Mouse (Mus musculus) adrenal gland, postnatal 4 days (tissue): Measurements from ENCODE around the gene Il12a. TPM values are rescaled to one million over a fixed set of nuclear protein-coding genes. Genes with fewer than 3 reads are reported as not detected.
A peak's percentile ranks its signal among the peaks of the same experiment; 100 is the strongest.
"Not testable (repeated sequence)": the region's sequence is repeated elsewhere in the genome, so short reads cannot be mapped to it uniquely, and the experiment has no call there.

Experiments used
- DNase-seq, 2 experiments: peaks; one replicate each; pipeline ENCODE4 v3.0.0; 2021 to 2022; ENCODE audit warnings: low spot score in 2 of 2, mixed read lengths in 2 of 2
- total RNA-seq, 2 experiments: library from RNA; stranded (reverse); gene quantifications; 2 replicates each; pipeline ENCODE4 v1.2.3; 2021

Il12a gene
- total RNA-seq, 2 experiments from 2014 or later, result 0.45 to 0.48 TPM

DNA sequence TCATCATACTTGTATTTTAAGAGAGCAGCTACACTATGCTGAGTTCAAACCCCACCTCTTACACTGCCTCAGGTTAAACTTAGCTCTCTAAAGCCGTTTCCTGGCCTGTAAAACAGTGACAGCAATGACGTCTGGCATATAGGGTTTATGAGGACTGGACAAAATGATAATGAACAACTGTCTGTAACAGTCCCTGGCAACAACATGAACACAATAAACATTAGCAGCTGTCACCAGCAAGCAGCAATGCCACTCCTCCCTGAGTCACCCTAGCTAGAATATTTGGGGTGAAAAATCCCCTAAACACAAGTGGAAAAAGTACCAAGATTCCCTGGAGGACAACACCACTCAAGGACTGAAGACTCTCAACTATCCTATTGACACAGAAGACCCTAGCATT is 6.9 kb upstream of the Il12a start:
- no peak for DNase-seq

DNA sequence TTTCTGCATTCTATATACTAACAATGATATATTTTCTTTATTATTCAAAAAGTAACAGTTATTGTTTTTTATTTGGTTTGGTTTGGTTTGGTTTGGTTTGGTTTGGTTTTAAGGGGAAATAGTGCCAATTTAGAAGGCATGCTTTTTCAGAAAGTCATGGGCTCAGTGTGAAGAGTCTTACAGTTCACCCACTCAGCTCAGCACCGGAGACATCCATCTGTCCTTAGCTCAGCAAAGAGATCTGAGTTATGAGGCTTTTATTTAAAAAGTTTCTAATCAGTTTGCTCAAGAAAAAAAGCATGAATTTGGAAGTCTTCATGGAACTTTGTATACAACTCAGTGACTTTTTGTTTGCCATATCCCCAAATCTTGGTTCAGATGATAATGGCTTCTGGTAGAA is 6.2 kb upstream of the Il12a start:
- no peak for DNase-seq

DNA sequence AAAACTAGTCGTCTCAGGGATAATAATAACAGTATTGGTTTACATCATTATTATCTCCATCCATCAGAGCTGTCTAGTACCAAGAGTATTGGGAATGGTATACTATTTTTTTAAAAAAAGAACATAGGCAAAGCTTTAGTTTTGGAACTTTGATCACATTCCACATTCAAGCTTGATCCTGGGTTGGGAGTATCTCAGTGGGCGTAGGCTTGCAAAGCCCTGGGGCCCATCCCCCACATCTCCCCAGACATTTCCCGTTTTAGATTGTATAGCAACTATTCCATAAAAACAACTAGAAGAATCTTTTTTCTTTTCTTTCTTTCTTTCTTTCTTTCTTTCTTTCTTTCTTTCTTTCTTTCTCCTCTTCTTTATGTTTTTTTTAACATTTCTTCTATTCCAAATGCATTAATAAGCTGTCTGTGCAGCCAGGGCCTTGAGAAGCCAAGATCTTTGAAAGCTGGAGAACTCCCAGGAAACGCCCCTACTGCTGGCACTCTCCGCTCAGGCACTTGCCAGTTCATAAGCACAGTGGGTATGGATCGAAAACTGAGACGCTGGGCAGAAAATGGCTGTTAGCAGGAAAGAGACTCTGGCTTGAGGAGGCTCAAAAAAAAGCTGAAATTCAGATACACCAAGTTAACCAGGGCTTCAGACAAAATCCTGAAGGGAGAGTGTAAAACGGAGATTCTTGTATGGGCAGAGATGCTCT is 3.4 kb upstream of the Il12a start:
- DNase-seq, result no peak

DNA sequence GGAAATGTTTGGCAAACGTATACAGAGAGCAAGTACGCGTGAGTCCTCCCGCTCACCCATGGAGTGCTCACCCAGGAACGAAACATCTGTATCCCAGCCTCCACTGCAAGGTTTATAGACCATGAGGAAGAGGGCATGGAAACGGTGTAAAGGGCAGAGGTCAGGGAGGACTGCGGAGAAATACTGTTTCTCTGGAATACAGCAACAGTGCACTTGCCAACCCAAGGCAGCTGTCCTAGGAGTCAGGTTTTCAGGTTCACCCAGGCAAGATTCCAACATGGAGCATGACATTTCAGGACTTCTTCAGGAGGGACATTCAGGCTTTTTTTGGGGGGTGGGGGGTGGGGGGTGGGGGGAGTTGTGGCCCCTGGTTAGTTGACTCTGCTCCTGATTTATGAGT is 1.1 kb upstream of the Il12a start:
- DNase-seq, result no peak

DNA sequence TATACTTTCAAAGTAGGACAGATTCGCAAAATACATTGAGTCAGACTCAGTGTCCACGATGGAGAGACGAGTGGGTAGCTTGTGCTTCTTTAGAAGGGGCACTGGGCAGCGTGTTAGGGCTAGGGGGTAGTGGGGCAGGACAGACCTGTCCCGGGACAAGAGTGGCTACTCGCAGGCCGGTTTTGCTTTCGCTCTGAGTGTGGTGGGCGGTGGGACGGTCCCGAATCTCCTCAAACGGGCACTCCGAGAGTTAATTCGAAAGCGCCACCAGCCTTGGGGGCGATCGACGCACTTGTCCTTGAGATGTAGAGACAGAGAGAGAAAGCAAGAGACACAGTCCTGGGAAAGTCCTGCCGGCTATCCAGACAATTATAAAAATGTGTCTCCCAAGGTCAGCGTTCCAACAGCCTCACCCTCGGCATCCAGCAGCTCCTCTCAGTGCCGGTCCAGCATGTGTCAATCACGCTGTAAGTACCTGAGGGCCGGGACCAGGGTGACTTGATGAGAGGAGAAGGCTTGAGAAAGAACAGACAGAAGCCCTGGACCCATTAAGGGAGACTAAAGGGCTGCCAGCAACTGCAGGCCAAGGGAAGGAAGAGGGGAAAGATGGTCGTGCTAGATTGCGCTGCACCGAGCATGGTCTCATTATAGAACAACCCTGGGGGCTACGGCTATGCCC is 795 bp downstream of the Il12a start:
- no peak for DNase-seq

DNA sequence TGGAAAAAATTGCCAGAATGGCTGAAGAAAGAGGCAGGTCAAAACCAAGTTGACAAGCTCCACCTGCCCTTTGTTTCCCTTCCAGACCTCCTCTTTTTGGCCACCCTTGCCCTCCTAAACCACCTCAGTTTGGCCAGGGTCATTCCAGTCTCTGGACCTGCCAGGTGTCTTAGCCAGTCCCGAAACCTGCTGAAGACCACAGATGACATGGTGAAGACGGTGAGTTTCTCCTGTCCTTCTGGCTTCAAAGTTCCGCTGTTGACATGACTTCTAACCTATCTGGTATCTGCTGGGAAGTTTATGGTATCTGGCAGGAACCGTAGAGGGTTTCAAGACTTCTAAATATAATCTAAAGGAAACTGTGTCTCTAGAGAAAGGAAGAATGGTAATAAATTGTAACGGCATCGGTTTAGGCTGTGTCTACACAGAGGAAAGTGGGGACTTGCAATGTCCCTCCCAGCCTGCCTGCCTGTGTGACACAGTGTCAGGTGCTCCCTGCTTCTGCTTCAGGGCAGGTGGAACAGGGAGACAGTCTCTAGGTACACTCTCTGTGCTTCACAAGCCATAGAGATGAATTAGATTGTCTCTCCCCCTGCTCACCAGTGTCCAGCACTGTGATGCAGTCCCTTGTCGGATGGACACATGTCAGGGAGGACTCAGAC is 1.6 kb downstream of the Il12a start:
- no peak for DNase-seq

DNA sequence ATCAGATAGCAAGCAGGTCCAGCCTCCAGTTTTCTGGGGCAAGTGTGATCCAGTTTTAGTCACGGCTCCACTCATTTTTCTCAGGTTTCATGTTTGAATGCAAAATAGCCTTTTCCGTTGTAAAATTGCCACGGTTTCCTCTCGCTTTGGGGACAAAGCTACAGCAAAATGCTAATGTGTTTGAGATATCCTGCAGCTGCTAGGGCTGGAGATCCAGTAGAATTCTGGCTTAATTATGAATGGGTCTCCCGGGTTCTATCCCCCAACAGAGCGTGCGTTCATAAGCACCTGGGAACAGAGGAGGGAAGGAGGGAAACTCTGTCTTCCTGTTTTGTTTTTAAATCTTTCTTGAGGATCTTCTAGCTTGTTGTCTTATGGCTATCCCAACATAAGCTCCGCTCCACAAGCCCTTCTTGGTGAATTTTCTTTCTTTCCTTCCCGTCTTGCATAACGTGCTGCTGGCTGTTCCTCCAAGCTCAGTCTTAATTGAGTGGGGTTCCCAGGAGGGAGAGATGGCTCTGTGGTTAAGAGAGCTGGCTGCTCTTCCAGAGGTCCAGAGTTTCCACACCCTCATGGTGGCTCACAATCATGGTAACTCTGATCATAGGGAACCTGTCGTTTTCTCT is 2.3 kb downstream of the Il12a start:
- no peak for DNase-seq

DNA sequence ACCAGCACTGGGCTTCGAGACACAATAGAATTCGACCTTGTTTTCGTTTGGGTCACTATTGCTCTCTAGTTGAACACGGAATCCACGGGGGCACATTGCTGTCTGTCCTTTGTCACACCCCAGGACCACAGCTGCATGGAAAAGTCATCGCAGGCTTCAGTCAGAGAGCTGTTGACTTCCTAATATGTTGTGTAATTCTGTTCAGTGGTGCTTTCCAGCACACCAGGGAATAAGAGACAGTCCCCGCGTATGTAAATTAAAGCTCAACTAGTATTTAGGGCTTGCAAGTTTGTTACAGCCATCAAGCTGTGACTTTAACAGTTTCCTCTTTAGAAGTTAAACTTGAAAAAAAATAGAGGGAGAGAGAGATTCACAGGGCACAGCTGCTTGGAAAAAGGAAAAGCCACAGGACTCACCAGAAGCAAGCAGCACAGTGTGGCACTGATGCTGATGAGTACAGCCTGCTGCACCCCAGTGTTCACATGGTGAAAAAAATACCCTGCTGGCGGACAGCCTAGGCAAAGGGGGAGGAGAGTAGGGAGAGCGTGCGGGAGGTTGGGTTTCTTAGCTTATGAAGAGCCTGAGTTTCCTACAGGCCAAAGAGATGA is 3.1 kb downstream of the Il12a start:
- no peak for DNase-seq

DNA sequence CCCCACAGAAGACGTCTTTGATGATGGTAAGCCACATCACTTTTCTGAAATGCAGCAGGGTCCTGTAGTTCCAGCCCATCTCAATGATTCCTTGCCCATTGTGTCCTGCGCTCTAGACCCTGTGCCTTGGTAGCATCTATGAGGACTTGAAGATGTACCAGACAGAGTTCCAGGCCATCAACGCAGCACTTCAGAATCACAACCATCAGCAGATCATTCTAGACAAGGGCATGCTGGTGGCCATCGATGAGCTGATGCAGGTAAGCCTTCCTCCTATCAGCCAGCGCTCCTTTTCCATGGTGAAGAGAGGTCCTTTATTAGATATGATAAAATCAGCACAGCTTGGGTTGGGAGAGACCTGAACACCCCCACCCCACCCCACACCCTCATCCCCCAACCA is 4.9 kb downstream of the Il12a start:
- DNase-seq, result no peak

DNA sequence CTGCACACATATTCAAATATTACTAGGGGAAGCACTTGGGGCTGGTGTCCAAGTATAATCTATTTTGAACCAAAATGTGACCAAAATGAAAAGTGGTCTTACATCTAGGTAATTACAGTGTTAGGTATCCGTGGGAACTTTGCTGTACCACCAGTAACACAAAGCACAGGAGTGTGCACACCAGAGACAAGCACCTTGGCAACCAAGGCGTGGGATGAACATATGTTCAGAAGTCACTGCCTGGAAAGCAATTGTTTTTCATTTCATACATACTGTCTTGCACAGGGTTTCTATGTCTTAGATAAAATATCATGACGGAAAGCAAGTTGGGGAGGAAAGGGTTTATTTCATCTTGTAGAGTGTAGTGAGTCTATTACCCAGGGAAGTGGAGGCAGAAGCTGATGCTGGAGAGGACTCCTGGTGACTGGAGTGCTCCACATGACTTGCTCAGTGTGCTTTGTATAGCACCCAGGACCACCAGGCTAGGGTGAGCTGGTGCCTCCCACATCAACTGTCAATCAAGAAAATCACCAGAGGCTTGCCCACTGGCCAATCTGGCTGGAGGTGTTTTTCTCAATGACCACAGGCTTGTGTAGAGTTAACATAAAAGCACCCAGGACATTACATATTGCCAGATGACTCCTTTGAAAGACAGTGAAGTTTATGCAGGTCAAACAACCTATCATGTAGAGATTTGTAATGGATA is 6.2 kb downstream of the Il12a start:
- DNase-seq, result no peak

DNA sequence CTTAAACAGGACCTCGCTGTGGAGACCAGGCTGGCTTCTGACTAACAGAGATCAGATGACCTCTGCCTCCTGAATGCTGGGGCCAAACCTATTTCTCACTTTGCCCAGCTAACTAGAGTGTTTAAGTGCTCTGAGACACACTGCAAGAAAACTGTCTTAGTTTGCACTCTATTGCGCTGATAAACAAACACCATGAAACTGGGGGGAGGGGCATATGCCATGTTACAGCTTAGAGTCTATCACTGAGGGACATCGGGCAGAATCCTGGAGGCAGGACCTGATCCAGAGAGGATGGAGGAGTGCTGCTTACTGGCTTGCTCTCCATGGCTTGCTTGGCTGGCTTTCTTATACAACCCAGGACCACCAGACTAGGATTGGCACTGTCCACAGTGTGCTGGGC is 8.2 kb downstream of the Il12a start:
- DNase-seq, result no peak

DNA sequence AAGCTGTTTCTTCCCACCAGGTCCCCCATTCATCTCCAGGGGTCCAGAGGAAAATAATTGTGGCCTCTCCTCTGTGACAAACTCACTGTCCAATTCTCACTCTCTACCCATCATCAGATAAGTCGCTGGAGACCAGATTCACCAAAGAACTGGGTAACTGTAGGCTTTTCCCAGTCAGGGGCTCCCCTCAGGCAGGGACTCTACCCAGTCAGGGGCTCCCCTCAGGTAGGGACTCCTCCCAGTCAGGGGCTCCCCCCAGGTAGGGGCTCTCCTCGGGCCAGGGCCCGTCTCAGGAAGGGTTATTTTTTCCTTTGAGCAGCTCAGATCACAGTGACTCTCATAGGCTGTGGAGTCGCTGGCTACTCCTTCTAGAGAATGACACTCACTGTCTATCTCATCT is 9.6 kb downstream of the Il12a start:
- no peak for DNase-seq

DNA sequence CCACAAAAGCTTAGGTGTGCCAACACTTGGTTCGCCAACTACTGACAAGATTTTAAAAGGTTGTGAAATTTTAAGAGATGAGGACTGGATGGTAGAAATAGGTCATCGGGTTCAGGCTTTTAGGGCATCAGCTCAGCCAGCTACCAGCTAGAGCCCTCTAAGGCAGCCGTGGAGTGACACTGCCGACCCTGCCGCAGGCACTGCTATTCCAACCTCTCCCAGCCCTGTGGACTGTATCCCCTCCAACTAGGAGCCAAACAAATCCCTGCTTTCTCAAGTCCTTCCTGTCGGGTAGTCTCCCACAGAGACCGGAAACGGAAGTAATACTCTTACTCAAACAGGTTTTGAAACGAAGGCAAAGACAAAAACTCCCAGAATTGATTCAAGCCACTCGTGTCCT is 15.9 kb downstream of the Il12a start:
- no peak for DNase-seq

DNA sequence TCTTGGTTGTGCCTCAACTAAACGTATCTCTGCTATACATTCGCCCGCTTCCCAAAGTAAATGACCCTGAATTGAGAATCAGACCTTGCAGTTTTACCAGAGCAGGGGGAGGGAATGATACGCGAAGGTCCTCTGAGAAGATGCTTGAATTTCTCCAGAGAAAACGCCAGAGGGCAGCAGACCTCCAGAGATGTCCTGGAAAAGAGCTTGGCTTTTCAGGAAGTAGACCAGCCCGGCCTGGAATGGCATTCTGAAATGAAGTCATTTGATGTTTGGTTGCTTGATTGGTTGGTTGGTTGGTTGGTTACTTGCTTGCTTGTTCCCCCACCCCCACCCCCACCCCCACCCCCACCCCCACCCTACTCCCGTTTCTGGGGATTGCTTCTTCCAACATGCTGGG is 17.8 kb downstream of the Il12a start:
- no peak for DNase-seq

DNA sequence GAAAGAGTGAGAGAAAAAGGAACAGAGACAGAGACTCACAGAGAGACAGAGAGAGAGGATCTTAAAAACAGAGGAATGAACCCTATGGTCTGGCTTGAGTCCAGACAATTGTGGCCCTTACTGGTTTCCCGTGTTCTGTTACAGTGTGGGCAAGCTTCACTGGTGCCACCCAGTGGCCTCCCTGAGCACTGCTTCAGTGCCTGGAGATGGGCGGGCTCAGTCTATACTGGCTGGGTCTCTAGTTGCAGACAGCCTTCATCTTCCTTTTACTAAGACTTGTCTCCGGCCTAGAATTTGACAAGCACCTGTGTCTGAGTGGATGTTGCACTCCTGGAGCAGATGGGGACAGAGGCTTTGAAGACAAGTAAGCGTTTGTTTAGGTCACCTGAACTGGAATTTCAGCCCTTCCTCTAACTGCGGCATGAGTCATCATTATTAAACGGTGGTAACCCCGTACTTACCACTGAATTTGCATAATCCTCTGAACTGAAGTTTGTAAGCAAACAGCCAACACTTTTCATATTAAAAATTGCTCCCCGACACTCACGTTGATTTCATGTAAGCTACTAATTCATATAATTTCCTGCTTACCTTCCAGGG is 18.9 kb downstream of the Il12a start:
- peak in 1 of 2 experiments; percentile 36 for DNase-seq

DNA sequence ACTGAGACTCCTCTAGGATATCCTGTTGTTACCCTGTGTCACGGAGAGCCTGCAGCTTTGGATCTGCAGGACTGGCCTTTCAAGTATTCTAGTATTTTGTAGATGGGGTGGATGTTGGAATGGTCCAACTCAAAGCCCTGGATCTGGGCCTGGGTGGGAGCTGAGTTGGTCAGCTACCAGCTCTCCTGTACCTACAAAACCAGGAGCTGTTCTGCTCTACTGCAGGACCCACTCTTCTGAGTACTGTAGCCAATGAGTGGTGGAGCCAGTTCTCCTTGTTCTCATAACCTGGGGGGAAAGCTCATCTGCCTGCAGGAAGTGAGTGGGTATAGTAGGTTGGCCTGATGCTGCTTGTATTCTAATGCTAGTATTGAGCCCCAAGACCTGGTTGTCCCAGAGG is 20.0 kb downstream of the Il12a start:
- no peak for DNase-seq

DNA sequence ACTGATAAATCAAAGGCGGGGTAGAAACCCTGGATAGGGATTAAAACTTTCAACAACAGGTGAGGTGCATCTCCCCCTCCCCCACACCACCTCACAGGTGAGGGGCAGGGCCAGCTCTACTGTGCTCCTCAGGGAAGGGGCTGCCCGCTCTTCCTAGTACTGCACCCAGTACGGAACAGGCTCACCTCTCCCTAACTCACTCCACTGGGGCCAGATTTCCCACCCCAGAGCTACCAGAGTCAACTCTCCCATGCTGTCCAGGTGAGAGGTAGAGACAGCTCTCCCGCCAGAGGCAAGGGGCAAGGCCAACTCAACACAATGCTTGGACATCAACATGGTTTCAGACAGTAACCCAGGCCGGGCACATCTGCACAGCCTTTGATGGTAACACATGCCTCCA is 21.1 kb downstream of the Il12a start:
- no peak for DNase-seq

DNA sequence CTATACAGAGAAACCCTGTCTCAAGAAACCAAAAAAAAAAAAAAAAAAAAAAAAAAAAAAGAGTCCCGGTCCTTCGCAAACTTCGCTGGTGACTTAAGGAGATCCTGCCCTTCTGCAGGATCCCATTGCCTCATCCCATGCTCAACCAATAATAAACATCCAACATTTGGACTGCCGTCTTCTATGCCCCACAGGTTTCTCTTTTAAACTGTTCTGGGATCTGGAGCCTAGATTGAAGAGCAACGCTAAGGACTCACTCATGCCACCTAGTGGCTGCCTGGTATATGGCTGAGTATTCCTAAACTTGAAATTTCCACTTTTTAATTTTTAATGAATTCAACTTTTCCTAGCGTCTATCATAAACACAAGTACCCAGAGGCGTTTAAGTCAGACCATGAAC is 23.1 kb downstream of the Il12a start:
- peak in 1 of 2 experiments; percentile 19 for DNase-seq

DNA sequence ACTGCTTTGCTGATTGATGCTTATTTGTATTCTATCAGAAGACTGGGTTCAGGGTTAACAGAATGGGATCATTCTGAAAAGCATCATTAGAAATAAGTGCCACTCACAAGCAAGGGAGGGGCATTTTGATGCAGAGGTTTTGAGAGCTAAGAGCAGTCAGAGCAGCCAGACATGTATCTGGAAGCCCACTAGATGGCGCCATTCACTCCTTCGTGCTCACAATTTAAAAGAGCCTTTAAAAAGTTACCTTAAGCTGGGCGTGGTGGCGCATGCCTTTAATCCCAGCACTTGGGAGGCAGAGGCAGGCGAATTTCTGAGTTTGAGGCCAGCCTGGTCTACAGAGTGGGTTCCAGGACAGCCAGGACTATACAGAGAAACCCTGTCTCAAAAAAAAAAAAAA is 26.9 kb downstream of the Il12a start:
- not testable (repeated sequence) for DNase-seq

DNA sequence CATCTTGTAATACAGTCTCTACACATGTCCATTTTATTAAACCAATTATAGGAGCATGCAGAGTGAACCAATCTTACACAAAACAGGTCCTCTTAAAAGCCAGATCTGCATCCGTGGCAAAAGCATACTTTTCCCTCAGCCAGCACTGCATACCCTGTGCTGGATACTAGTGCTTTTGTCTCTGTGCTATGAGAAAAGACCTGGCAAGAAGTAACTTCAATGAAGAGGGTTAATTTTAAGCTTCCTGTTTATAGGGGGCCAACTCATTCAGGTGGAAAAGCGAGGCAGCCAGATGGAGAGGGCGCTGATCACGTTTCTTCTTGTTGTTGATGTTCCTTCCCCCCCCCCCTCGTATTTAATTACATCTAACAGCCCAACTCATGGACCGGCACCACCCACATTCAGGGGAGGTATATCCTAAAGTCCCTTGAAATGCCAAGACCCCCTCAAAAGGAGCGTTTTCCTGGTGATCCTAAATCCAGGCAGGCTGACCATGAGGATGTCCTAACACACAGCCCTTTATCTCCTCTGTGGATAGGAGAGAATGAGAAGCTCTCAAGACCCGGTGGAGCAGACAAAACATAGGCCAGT is 28.9 kb downstream of the Il12a start:
- no peak for DNase-seq
